ENCODE assay signal across 24 mouse cellular contexts in the genomic region with DNA sequence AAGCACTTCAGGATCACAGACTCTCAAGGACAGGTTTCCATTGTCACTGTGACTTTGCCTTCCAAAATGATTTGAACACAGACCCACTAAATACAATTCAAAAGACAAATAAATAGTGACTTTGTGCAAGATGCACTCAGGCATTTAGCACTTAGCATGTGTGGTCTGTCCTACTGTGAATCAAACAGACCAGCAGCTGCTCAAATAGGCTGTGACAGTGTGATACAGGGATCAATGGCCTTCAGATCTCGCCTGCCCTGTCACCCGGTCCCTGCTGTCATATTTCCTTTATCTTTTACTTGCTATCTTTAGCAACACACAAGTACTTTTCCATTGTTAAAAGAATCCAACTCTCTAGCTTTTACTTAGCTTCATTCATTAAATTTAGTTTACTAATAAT. TPM values are rescaled to one million over a fixed set of nuclear protein-coding genes. Genes with fewer than 3 reads are reported as not detected.
DNase-seq lines count a peak whose midpoint lies in the region; ATAC-seq and TF ChIP-seq lines count a peak whose summit lies in the region.
"Had no signal": no experiment of that assay in that cellular context is flagged by ENCODE, and none has a peak within 500 bp of the region (broad histone marks: within the 10 kb centered on the region; RNA-seq: fewer than 3 reads in every experiment).

No protein-coding gene starts in this region.

- H3K27me3 ChIP-seq in forebrain, embryonic 15.5 days, result no peaks in the 10 kb centered on the region
- no peaks in the 10 kb centered on the region for H3K27me3 ChIP-seq in forebrain, embryonic 12.5 days
- no peaks in the 10 kb centered on the region for H3K27me3 ChIP-seq in heart, embryonic 12.5 days (replicated peaks)
- no peaks in the 10 kb centered on the region for H3K27me3 ChIP-seq in heart, postnatal 0 days (ENCODE audit: control insufficient read depth, insufficient read depth, low read length)
- H3K27me3 ChIP-seq: CH12.LX; embryonic facial prominence, embryonic 13.5 days; intestine, embryonic 15.5 days had no signal

- H3K9ac ChIP-seq in forebrain, embryonic 15.5 days (replicated peaks), result no peak overlapping the region
- no peak overlapping the region for H3K9ac ChIP-seq in forebrain, embryonic 12.5 days
- no peak overlapping the region for H3K9ac ChIP-seq in heart, embryonic 12.5 days
- no peak overlapping the region for H3K9ac ChIP-seq in heart, postnatal 0 days (replicated peaks; ENCODE audit: low read depth, low read length)
- H3K9ac ChIP-seq: embryonic facial prominence, embryonic 13.5 days; hindbrain, embryonic 14.5 days; intestine, embryonic 15.5 days had no signal

- TF ChIP-seq POLR2A in brain, embryonic 14.5 days (IDR thresholded peaks at IDR 0.05; ENCODE audit: borderline replicate concordance, extremely low read depth, insufficient read depth, insufficient read length, poor library complexity, severe bottlenecking), result no peak

- no peak overlapping the region for H3K4me2 ChIP-seq in forebrain, embryonic 15.5 days (replicated peaks)
- H3K4me2 ChIP-seq in forebrain, embryonic 12.5 days, result no peak overlapping the region
- H3K4me2 ChIP-seq in heart, embryonic 12.5 days, result no peak overlapping the region
- H3K4me2 ChIP-seq in heart, postnatal 0 days (ENCODE audit: low read depth, low read length), result no peak overlapping the region
- H3K4me2 ChIP-seq: embryonic facial prominence, embryonic 13.5 days; hindbrain, embryonic 14.5 days; intestine, embryonic 15.5 days had no signal

- 0 out of 2 replicates have a peak, but pooled peaks have one; percentile 48 for ATAC-seq in forebrain, embryonic 15.5 days (replicated peaks)
- ATAC-seq in forebrain, embryonic 12.5 days (ENCODE audit: low FRiP score), result no peak
- ATAC-seq in heart, embryonic 12.5 days (ENCODE audit: insufficient number of reproducible peaks, low FRiP score), result no peak
- no peak for ATAC-seq in heart, postnatal 0 days (ENCODE audit: insufficient read depth, low read depth)
- ATAC-seq: activated CD4-positive, CD25-positive, alpha-beta regulatory T cell, adult 4 months; intestine, embryonic 15.5 days; Patski had no signal

- TF ChIP-seq EP300 in heart, postnatal 0 days (IDR thresholded peaks at IDR 0.05; ENCODE audit: low read depth), result no peak

- intact Hi-C loops in heart, postnatal 14 days (cut with DNase I), result no loop called here
- intact Hi-C loops in heart, postnatal 10 days (cut with DNase I), result no loop called here

- H3K27ac ChIP-seq in forebrain, embryonic 15.5 days (replicated peaks), result no peak overlapping the region
- H3K27ac ChIP-seq in forebrain, embryonic 12.5 days, result no peak overlapping the region
- H3K27ac ChIP-seq in heart, embryonic 12.5 days (ENCODE audit: poor library complexity, severe bottlenecking), result peak overlapping the region; percentile 27; the same call in 1 of the 2 replicates
- H3K27ac ChIP-seq in heart, postnatal 0 days (ENCODE audit: low read depth), result peak overlapping the region; percentile 23; the same call in 1 of the 2 replicates
- H3K27ac ChIP-seq: embryonic facial prominence, embryonic 13.5 days; gastrocnemius, adult 2 months; hindbrain, embryonic 10.5 days; hindbrain, embryonic 14.5 days; intestine, embryonic 15.5 days had no signal

- no peaks in the 10 kb centered on the region for H3K9me3 ChIP-seq in forebrain, embryonic 15.5 days
- H3K9me3 ChIP-seq in forebrain, embryonic 12.5 days, result no peaks in the 10 kb centered on the region
- H3K9me3 ChIP-seq in heart, embryonic 12.5 days (replicated peaks), result no peaks in the 10 kb centered on the region
- H3K9me3 ChIP-seq in heart, postnatal 0 days (replicated peaks; ENCODE audit: control insufficient read depth, low read length), result no peaks in the 10 kb centered on the region
- H3K9me3 ChIP-seq: embryonic facial prominence, embryonic 13.5 days; hindbrain, embryonic 10.5 days; intestine, embryonic 15.5 days had no signal

- H3K36me3 ChIP-seq in forebrain, embryonic 15.5 days, result no peaks in the 10 kb centered on the region
- no peaks in the 10 kb centered on the region for H3K36me3 ChIP-seq in forebrain, embryonic 12.5 days (replicated peaks)
- H3K36me3 ChIP-seq in heart, embryonic 12.5 days, result no peaks in the 10 kb centered on the region
- no peaks in the 10 kb centered on the region for H3K36me3 ChIP-seq in heart, postnatal 0 days (replicated peaks; ENCODE audit: control insufficient read depth, insufficient read depth, low read length)
- H3K36me3 ChIP-seq: embryonic facial prominence, embryonic 13.5 days; hindbrain, embryonic 10.5 days; intestine, embryonic 15.5 days had no signal

- no peak for DNase-seq in heart, postnatal 14 days
- DNase-seq in heart, postnatal 0 days (ENCODE audit: low spot score), result no peak
- DNase-seq in heart, postnatal 10 days, result no peak
- peak; percentile 62 for DNase-seq in brain, embryonic 14.5 days (ENCODE audit: low read depth)
- DNase-seq in spleen, adult 18-20 months, result no peak
- DNase-seq: adrenal gland, postnatal 14 days; cerebellum, adult 18-20 months; cerebellum, adult 9-11 months; cerebellum, postnatal 36 days; gastrocnemius, adult 2 months; gastrocnemius, postnatal 25 days; kidney, adult 18-20 months had no signal

- no peak overlapping the region for H3K4me3 ChIP-seq in forebrain, embryonic 15.5 days
- no peak overlapping the region for H3K4me3 ChIP-seq in forebrain, embryonic 12.5 days (replicated peaks)
- no peak overlapping the region for H3K4me3 ChIP-seq in heart, embryonic 12.5 days
- H3K4me3 ChIP-seq in heart, postnatal 0 days (ENCODE audit: low read depth, low read length), result no peak overlapping the region
- H3K4me3 ChIP-seq: embryonic facial prominence, embryonic 13.5 days; gastrocnemius, adult 2 months; hindbrain, embryonic 10.5 days; intestine, embryonic 15.5 days had no signal

- 58% methylated on average over 2 of the region's 2 CpGs for WGBS in forebrain, embryonic 15.5 days
- WGBS in forebrain, embryonic 12.5 days, result 75% methylated on average over 2 of the region's 2 CpGs
- WGBS in heart, embryonic 12.5 days, result 17% methylated on average over 2 of the region's 2 CpGs
- WGBS in heart, postnatal 0 days, result 14% methylated on average over 2 of the region's 2 CpGs

- H3K4me1 ChIP-seq in forebrain, embryonic 15.5 days, result no peaks in the 10 kb centered on the region
- no peaks in the 10 kb centered on the region for H3K4me1 ChIP-seq in forebrain, embryonic 12.5 days
- peaks cover 3% of the 10 kb centered on the region; the same call in 1 of the 2 replicates for H3K4me1 ChIP-seq in heart, embryonic 12.5 days (replicated peaks)
- H3K4me1 ChIP-seq in heart, postnatal 0 days (ENCODE audit: control insufficient read depth, insufficient read depth), result peaks cover 9% of the 10 kb centered on the region; the same call in 1 of the 2 replicates
- H3K4me1 ChIP-seq: embryonic facial prominence, embryonic 13.5 days; intestine, embryonic 15.5 days had no signal

- TF ChIP-seq CTCF in heart, postnatal 0 days (IDR thresholded peaks at IDR 0.05; ENCODE audit: low read depth), result no peak
- TF ChIP-seq CTCF in brain, embryonic 14.5 days (IDR thresholded peaks at IDR 0.05; ENCODE audit: borderline replicate concordance, extremely low read depth, insufficient read depth, insufficient read length), result no peak

RNA-seq across cellular contexts. Expression of a gene that starts 31.8 kb away (rescaled TPM):
- 2.3 and 2.8 TPM in 2 replicates for polyA plus RNA-seq in forebrain, embryonic 15.5 days (2015; fragmentation: Nextera tagmentation; extraction: Ambion mirVana)
- polyA plus RNA-seq in forebrain, embryonic 12.5 days (2016; fragmentation: Nextera tagmentation; extraction: Ambion mirVana), result 0.45 and 0.82 TPM in 2 replicates
- polyA plus RNA-seq in heart, embryonic 12.5 days (2016; fragmentation: Nextera tagmentation; extraction: Ambion mirVana), result 8.0 and 8.9 TPM in 2 replicates
- 10 to 100 TPM; 57.0 to 68.3 TPM for total RNA-seq in heart, postnatal 14 days (2021)
- 37.0 and 56.3 TPM in 2 replicates for total RNA-seq in heart, postnatal 0 days (2014; rRNA removed; ENCODE audit: low replicate concordance)
- polyA plus RNA-seq in heart, postnatal 0 days (2015; fragmentation: Nextera tagmentation; extraction: Ambion mirVana), result 14.8 and 21.4 TPM in 2 replicates
- 10 to 100 TPM; 38.3 to 41.1 TPM for total RNA-seq in heart, postnatal 10 days (2021)
- 1.8 and 4.0 TPM in 2 replicates for polyA plus RNA-seq in brain, embryonic 14.5 days (2012; rRNA removed)
- total RNA-seq: CH12.LX; granulocyte monocyte progenitor cell, adult 5-6 weeks had no signal
- polyA plus RNA-seq: activated CD4-positive, CD25-positive, alpha-beta regulatory T cell, adult 4 months; kidney, embryonic 14.5 days; Patski had no signal

Comparison
In these comparisons a context has a peak if more than half of its experiments do, and no peak if none do; other contexts are left out.
1. H3K27ac ChIP-seq: peak in heart, embryonic 12.5 days (single experiment) and heart, postnatal 0 days (single experiment); none in forebrain, embryonic 15.5 days (single experiment) and forebrain, embryonic 12.5 days (single experiment).